Mouse (Mus musculus) limb, embryonic 13.5 days (tissue): ENCODE data around the gene Rbm44. TPM values are rescaled to one million over a fixed set of nuclear protein-coding genes. Genes with fewer than 3 reads are reported as not detected.

ENCODE experiments used
- ATAC-seq: fragments of 200-750 bp; cut with Nextera tagmentation; 2 replicates; pipeline ENCODE4 v1.8.0; 2017; ENCODE audit warnings: low read depth, moderate number of reproducible peaks, moderate TSS enrichment; ENCODE audit not compliant: low FRiP score
- H3K27ac ChIP-seq: fragments of 300-500 bp; sonication (generic); 2 replicates; pipeline ENCODE4 v1.5.1; 2015; ENCODE audit warnings: inconsistent platforms, mild to moderate bottlenecking, moderate library complexity
- H3K27me3 ChIP-seq: fragments of 300-500 bp; sonication (generic); 2 replicates; pipeline ENCODE4 v1.6.1; 2015; ENCODE audit warnings: mild to moderate bottlenecking, inconsistent platforms
- H3K36me3 ChIP-seq: fragments of 300-500 bp; sonication (generic); 2 replicates; pipeline ENCODE4 v1.6.1; 2015; ENCODE audit warnings: inconsistent platforms, mild to moderate bottlenecking, moderate library complexity
- H3K4me1 ChIP-seq: fragments of 300-500 bp; sonication (generic); 2 replicates; pipeline ENCODE4 v1.6.1; 2015; ENCODE audit warnings: inconsistent platforms
- H3K4me2 ChIP-seq: fragments of 300-500 bp; sonication (generic); replicated peaks from 2 replicates; pipeline ENCODE4 v1.6.1; 2015; ENCODE audit warnings: inconsistent platforms, mild to moderate bottlenecking, moderate library complexity
- H3K4me3 ChIP-seq: fragments of 300-500 bp; sonication (generic); 2 replicates; pipeline ENCODE4 v1.5.1; 2015; ENCODE audit warnings: moderate library complexity, mild to moderate bottlenecking, inconsistent platforms
- H3K9ac ChIP-seq: fragments of 300-500 bp; sonication (generic); 2 replicates; pipeline ENCODE4 v1.6.1; 2015; ENCODE audit warnings: mild to moderate bottlenecking, inconsistent platforms
- H3K9me3 ChIP-seq: fragments of 300-500 bp; sonication (generic); 2 replicates; pipeline ENCODE4 v1.6.1; 2016; ENCODE audit warnings: inconsistent platforms
- WGBS: fragments of 180-500 bp; shearing (Covaris S2); methylation state at CpG from one replicate; pipeline ENCODE4 v1.1.7; 2015; 5-methylcytosine and 5-hydroxymethylcytosine counted together
- polyA plus RNA-seq: library from polyadenylated mRNA; unstranded; fragments of >200 nt; fragmentation: Nextera tagmentation; extraction: Ambion mirVana; gene quantifications from 2 replicates; pipeline ENCODE4 v1.2.1, GENCODE M21; 2015

Gene Rbm44
- polyA plus RNA-seq, 1 experiment from 2014 or later: 0.88 TPM

GRCm38 (mm10) chr1:91180174-91180565, 35.3 kb downstream of the Rbm44 start:
- WGBS: 13% methylated on average over 14 of the region's 14 CpGs
- no peak overlapping the region for H3K27ac ChIP-seq
- peaks cover 18% of the 10 kb centered on the region for H3K4me1 ChIP-seq
- no peaks in the 10 kb centered on the region for H3K36me3 ChIP-seq
- no peak for ATAC-seq
- peak overlapping the region; percentile 66 for H3K9ac ChIP-seq
- H3K4me2 ChIP-seq: peak overlapping the region; percentile 90
- H3K9me3 ChIP-seq: no peaks in the 10 kb centered on the region
- peaks cover 35% of the 10 kb centered on the region for H3K27me3 ChIP-seq
- peak overlapping the region; percentile 49 for H3K4me3 ChIP-seq

- H3K4me1 ChIP-seq: peaks cover 18% of the 10 kb centered on the region
- H3K27ac ChIP-seq: no peak overlapping the region
- H3K9ac ChIP-seq: no peak overlapping the region
- peaks cover 35% of the 10 kb centered on the region for H3K27me3 ChIP-seq
- no peaks in the 10 kb centered on the region for H3K36me3 ChIP-seq
- 0 out of 2 replicates have a peak overlapping the region, but pooled peaks have one; percentile 21 for H3K4me2 ChIP-seq
- 72% methylated on average over 6 of the region's 6 CpGs for WGBS
- no peak overlapping the region for H3K4me3 ChIP-seq
- ATAC-seq: no peak
- no peaks in the 10 kb centered on the region for H3K9me3 ChIP-seq
Observed at GRCm38 (mm10) chr1:91180723-91181122, 35.8 kb downstream of the Rbm44 start.

- no peaks in the 10 kb centered on the region for H3K9me3 ChIP-seq
- no peak overlapping the region for H3K4me2 ChIP-seq
- peaks cover 18% of the 10 kb centered on the region for H3K4me1 ChIP-seq
- H3K27ac ChIP-seq: no peak overlapping the region
- 68% methylated on average over 5 of the region's 5 CpGs for WGBS
- H3K27me3 ChIP-seq: peaks cover 35% of the 10 kb centered on the region
- no peak overlapping the region for H3K4me3 ChIP-seq
- no peaks in the 10 kb centered on the region for H3K36me3 ChIP-seq
- H3K9ac ChIP-seq: no peak overlapping the region
- no peak for ATAC-seq
Observed at GRCm38 (mm10) chr1:91181261-91181660, 36.4 kb downstream of the Rbm44 start.

GRCm38 (mm10) chr1:91181784-91182450, 37.0 kb downstream of the Rbm44 start:
- no peak for ATAC-seq
- Histone ChIP-seq H3K27ac (no peak overlapping the region), H3K9me3 (no peaks in the 10 kb centered on the region), H3K4me3 (no peak overlapping the region), H3K9ac (no peak overlapping the region), H3K4me1 (peaks cover 18% of the 10 kb centered on the region), H3K27me3 (peaks cover 35% of the 10 kb centered on the region), H3K4me2 (no peak overlapping the region), H3K36me3 (no peaks in the 10 kb centered on the region)
- 59% methylated on average over 12 of the region's 12 CpGs for WGBS

GRCm38 (mm10) chr1:91183305-91183704, 38.4 kb downstream of the Rbm44 start:
- H3K27ac ChIP-seq: no peak overlapping the region
- H3K9ac ChIP-seq: no peak overlapping the region
- peaks cover 30% of the 10 kb centered on the region for H3K27me3 ChIP-seq
- no peaks in the 10 kb centered on the region for H3K9me3 ChIP-seq
- no peaks in the 10 kb centered on the region for H3K36me3 ChIP-seq
- no peak overlapping the region for H3K4me2 ChIP-seq
- H3K4me1 ChIP-seq: peaks cover 18% of the 10 kb centered on the region
- H3K4me3 ChIP-seq: no peak overlapping the region
- WGBS: 79% methylated on average over 10 of the region's 10 CpGs
- no peak for ATAC-seq

- no peaks in the 10 kb centered on the region for H3K9me3 ChIP-seq
- no peaks in the 10 kb centered on the region; the same call in 1 of the 2 replicates for H3K27me3 ChIP-seq
- no peak overlapping the region for H3K9ac ChIP-seq
- H3K27ac ChIP-seq: no peak overlapping the region
- no peak for ATAC-seq
- no peaks in the 10 kb centered on the region for H3K36me3 ChIP-seq
- H3K4me1 ChIP-seq: no peaks in the 10 kb centered on the region; the same call in 1 of the 2 replicates
- H3K4me2 ChIP-seq: no peak overlapping the region
- 86% methylated on average over 6 of the region's 6 CpGs for WGBS
- H3K4me3 ChIP-seq: no peak overlapping the region
Observed at GRCm38 (mm10) chr1:91186677-91187076, 41.8 kb downstream of the Rbm44 start.

- Histone ChIP-seq H3K9ac (no peak overlapping the region), H3K4me1 (no peaks in the 10 kb centered on the region), H3K27me3 (no peaks in the 10 kb centered on the region; the same call in 1 of the 2 replicates), H3K4me3 (no peak overlapping the region), H3K27ac (no peak overlapping the region), H3K4me2 (no peak overlapping the region), H3K9me3 (no peaks in the 10 kb centered on the region), H3K36me3 (no peaks in the 10 kb centered on the region)
- WGBS: 92% methylated on average over 5 of the region's 5 CpGs
- no peak for ATAC-seq
Observed at GRCm38 (mm10) chr1:91187315-91187714, 42.4 kb downstream of the Rbm44 start.

- no peak for ATAC-seq
- H3K9ac ChIP-seq: no peak overlapping the region
- H3K27me3 ChIP-seq: no peaks in the 10 kb centered on the region; the same call in 1 of the 2 replicates
- no peaks in the 10 kb centered on the region for H3K9me3 ChIP-seq
- 89% methylated on average over 7 of the region's 7 CpGs for WGBS
- H3K27ac ChIP-seq: no peak overlapping the region
- H3K36me3 ChIP-seq: no peaks in the 10 kb centered on the region
- no peak overlapping the region for H3K4me2 ChIP-seq
- H3K4me1 ChIP-seq: no peaks in the 10 kb centered on the region
- no peak overlapping the region for H3K4me3 ChIP-seq
Observed at GRCm38 (mm10) chr1:91187786-91188640, 43.1 kb downstream of the Rbm44 start.

GRCm38 (mm10) chr1:91188851-91189460, 44.1 kb downstream of the Rbm44 start:
- no peaks in the 10 kb centered on the region for H3K4me1 ChIP-seq
- no peaks in the 10 kb centered on the region; the same call in 1 of the 2 replicates for H3K27me3 ChIP-seq
- 85% methylated on average over 10 of the region's 10 CpGs for WGBS
- H3K9me3 ChIP-seq: no peaks in the 10 kb centered on the region
- no peak overlapping the region for H3K9ac ChIP-seq
- no peak overlapping the region for H3K27ac ChIP-seq
- ATAC-seq: no peak
- no peaks in the 10 kb centered on the region for H3K36me3 ChIP-seq
- no peak overlapping the region for H3K4me3 ChIP-seq
- H3K4me2 ChIP-seq: no peak overlapping the region

- no peaks in the 10 kb centered on the region for H3K9me3 ChIP-seq
- WGBS: 69% methylated on average over 8 of the region's 8 CpGs
- H3K27ac ChIP-seq: no peak overlapping the region
- H3K27me3 ChIP-seq: no peaks in the 10 kb centered on the region
- no peaks in the 10 kb centered on the region for H3K36me3 ChIP-seq
- H3K4me1 ChIP-seq: no peaks in the 10 kb centered on the region
- H3K4me3 ChIP-seq: no peak overlapping the region
- no peak overlapping the region for H3K4me2 ChIP-seq
- no peak overlapping the region for H3K9ac ChIP-seq
- ATAC-seq: no peak
Observed at GRCm38 (mm10) chr1:91192184-91192583, 47.3 kb downstream of the Rbm44 start.

- Histone ChIP-seq H3K4me2 (no peak overlapping the region), H3K4me1 (no peaks in the 10 kb centered on the region), H3K4me3 (no peak overlapping the region), H3K27ac (no peak overlapping the region), H3K36me3 (no peaks in the 10 kb centered on the region), H3K9ac (no peak overlapping the region), H3K27me3 (no peaks in the 10 kb centered on the region), H3K9me3 (no peaks in the 10 kb centered on the region)
- ATAC-seq: no peak
- 84% methylated on average over 4 of the region's 4 CpGs for WGBS
Observed at GRCm38 (mm10) chr1:91193242-91193641, 48.4 kb downstream of the Rbm44 start.

- ATAC-seq: no peak
- WGBS: 82% methylated on average over 4 of the region's 4 CpGs
- no peak overlapping the region for H3K4me3 ChIP-seq
- no peaks in the 10 kb centered on the region for H3K4me1 ChIP-seq
- H3K9me3 ChIP-seq: no peaks in the 10 kb centered on the region
- no peak overlapping the region for H3K4me2 ChIP-seq
- no peak overlapping the region for H3K27ac ChIP-seq
- H3K27me3 ChIP-seq: no peaks in the 10 kb centered on the region
- no peaks in the 10 kb centered on the region for H3K36me3 ChIP-seq
- H3K9ac ChIP-seq: no peak overlapping the region
Observed at GRCm38 (mm10) chr1:91193680-91194079, 48.8 kb downstream of the Rbm44 start.
